Mouse (Mus musculus): ENCODE measurements around the gene Arl5b. TPM values are rescaled to one million over a fixed set of nuclear protein-coding genes. Genes with fewer than 3 reads are reported as not detected.

Arl5b gene
- polyA plus RNA-seq, 1 experiment = 10.9 TPM

DNA sequence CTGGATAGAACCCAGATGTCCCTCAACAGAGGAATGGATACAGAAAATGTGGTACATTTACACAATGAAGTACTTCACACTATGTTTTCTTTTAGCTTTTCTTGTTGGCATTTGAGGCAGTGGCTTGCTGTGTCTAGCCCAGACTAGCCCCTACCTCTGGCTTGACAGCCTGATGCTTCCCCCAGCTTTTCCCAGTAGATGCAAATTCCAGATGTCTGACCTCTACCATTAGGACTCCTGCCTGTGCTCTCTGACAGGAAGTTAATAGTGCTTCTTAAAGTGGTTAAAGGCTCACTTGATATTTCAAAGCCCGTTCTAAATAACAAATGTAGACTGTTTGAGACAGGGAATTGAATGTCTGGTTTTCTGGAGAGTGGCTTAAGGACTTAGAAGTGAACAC is 14.6 kb downstream of the Arl5b start:
- 83% methylated on average over 1 of the region's 1 CpGs for WGBS
- Histone ChIP-seq H3K27ac (ENCODE audit: control insufficient read depth, insufficient read depth, low read length) (no peak overlapping the region), H3K27me3 (ENCODE audit: control insufficient read depth, insufficient read depth, low read length) (no peaks in the 10 kb centered on the region), H3K4me3 (ENCODE audit: control insufficient read depth, insufficient read depth, low read length) (no peak overlapping the region), H3K4me1 (replicated peaks; ENCODE audit: control insufficient read depth, insufficient read depth, low read length) (no peaks in the 10 kb centered on the region), H3K36me3 (ENCODE audit: control insufficient read depth, insufficient read depth, low read length) (peaks cover 8% of the 10 kb centered on the region)
- DNase-seq = no peak
- TF ChIP-seq CTCF (IDR thresholded peaks at IDR 0.05; ENCODE audit: borderline replicate concordance, control insufficient read depth, extremely low read depth, insufficient read depth, low read length, poor library complexity) = no peak
- no peak for TF ChIP-seq POLR2A (IDR thresholded peaks at IDR 0.05; ENCODE audit: control insufficient read depth, extremely low read depth, insufficient read depth, low read length, poor library complexity)

DNA sequence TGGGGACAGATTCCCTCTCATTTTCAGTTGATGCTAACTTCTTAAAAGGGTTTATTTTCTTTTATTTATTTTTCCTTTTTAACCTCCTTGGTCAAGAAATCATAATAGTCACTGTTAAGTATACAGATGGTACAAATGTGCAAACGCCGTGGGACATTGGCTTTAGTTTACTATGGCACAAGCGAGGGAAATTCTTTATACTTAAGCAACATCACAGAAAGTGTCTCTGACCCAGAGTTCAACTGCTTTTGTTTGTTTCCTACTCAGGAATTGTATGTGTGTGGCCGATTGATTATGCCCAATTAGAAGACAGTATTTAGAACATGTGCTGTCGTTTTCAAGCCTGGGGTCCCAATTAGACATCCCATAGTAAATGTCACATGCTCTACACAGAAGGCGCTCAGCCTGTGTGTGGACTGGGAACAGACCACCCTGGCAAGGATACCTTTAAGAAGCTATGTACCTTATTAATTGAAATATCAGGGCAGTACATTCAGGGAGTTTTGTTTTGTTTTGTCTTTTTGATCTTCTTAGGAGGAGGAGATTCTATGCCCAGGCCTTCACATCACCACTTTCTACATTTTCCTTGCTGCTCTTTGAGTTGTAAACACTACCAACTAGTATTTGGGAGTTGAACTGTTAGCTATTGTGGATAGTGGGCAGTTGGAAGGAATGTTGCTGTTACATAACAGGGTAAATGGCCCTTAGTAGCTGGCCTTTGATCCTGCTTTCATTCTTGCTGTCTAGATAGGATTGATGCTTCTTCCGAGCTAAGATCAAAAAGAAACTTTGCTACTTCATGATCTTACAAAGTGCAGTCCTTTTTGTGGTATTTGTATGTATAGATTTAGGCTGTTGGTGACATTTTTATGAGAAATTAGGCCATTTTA is 15.4 kb downstream of the Arl5b start:
- no peak overlapping the region for H3K4me3 ChIP-seq (ENCODE audit: control insufficient read depth, insufficient read depth, low read length)
- peaks cover 13% of the 10 kb centered on the region for H3K36me3 ChIP-seq (ENCODE audit: control insufficient read depth, insufficient read depth, low read length)
- no peaks in the 10 kb centered on the region for H3K27me3 ChIP-seq (ENCODE audit: control insufficient read depth, insufficient read depth, low read length)
- no peak overlapping the region for H3K27ac ChIP-seq (ENCODE audit: control insufficient read depth, insufficient read depth, low read length)
- DNase-seq = no peak
- no peaks in the 10 kb centered on the region for H3K4me1 ChIP-seq (replicated peaks; ENCODE audit: control insufficient read depth, insufficient read depth, low read length)
- 88% methylated on average over 7 of the region's 7 CpGs for WGBS
- TF ChIP-seq POLR2A (IDR thresholded peaks at IDR 0.05; ENCODE audit: control insufficient read depth, extremely low read depth, insufficient read depth, low read length, poor library complexity) (no peak), CTCF (IDR thresholded peaks at IDR 0.05; ENCODE audit: borderline replicate concordance, control insufficient read depth, extremely low read depth, insufficient read depth, low read length, poor library complexity) (no peak)

DNA sequence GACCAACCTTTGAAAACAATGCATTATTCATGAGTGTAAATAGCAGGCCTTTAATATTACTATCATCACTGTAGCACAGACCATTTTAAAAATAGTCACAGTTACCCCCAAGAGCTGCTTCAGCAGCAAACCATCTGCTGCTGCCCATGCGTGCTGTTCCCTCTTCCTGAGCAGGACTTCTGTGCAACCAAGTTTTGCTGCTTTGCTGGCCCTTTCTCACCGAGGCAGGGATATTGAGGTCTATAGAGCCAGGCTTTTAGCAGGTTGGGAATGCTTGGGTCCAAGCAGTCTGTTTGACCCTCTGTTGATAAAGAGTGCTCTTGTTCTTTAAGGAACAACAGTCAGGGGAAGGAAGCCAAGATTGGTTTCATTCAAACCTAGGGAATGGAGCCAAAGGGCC is 16.3 kb downstream of the Arl5b start:
- Histone ChIP-seq H3K4me3 (ENCODE audit: control insufficient read depth, insufficient read depth, low read length) (no peak overlapping the region), H3K36me3 (ENCODE audit: control insufficient read depth, insufficient read depth, low read length) (peaks cover 20% of the 10 kb centered on the region), H3K27ac (ENCODE audit: control insufficient read depth, insufficient read depth, low read length) (no peak overlapping the region), H3K4me1 (replicated peaks; ENCODE audit: control insufficient read depth, insufficient read depth, low read length) (no peaks in the 10 kb centered on the region), H3K27me3 (ENCODE audit: control insufficient read depth, insufficient read depth, low read length) (no peaks in the 10 kb centered on the region)
- WGBS = 96% methylated on average over 2 of the region's 2 CpGs
- DNase-seq = no peak
- TF ChIP-seq CTCF (IDR thresholded peaks at IDR 0.05; ENCODE audit: borderline replicate concordance, control insufficient read depth, extremely low read depth, insufficient read depth, low read length, poor library complexity) (no peak), POLR2A (IDR thresholded peaks at IDR 0.05; ENCODE audit: control insufficient read depth, extremely low read depth, insufficient read depth, low read length, poor library complexity) (no peak)

DNA sequence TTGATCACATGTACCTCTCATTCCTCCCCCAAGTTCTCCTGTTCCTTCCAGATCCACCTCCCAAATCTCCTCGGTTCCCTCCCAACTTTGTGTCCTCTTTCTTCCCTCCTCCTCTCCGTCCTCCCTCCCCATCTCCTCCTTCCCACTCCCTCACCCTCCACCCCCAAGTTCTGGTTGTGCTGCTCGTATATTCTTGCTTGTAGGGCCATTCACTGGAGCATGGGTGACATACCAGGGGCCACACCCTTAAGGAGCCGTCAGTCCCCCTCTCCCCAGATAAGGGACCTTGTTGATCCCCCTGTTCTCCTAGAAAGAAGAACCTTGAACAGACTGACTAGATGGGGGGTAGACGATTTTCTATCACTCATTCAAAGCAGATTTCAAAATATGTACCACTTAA is 17.9 kb downstream of the Arl5b start:
- H3K27ac ChIP-seq (ENCODE audit: control insufficient read depth, insufficient read depth, low read length) = no peak overlapping the region
- no peaks in the 10 kb centered on the region for H3K27me3 ChIP-seq (ENCODE audit: control insufficient read depth, insufficient read depth, low read length)
- peaks cover 27% of the 10 kb centered on the region for H3K36me3 ChIP-seq (ENCODE audit: control insufficient read depth, insufficient read depth, low read length)
- DNase-seq = no peak
- TF ChIP-seq CTCF (IDR thresholded peaks at IDR 0.05; ENCODE audit: borderline replicate concordance, control insufficient read depth, extremely low read depth, insufficient read depth, low read length, poor library complexity) (no peak), POLR2A (IDR thresholded peaks at IDR 0.05; ENCODE audit: control insufficient read depth, extremely low read depth, insufficient read depth, low read length, poor library complexity) (no peak)
- H3K4me3 ChIP-seq (ENCODE audit: control insufficient read depth, insufficient read depth, low read length) = no peak overlapping the region
- WGBS = 94% methylated on average over 5 of the region's 5 CpGs
- no peaks in the 10 kb centered on the region for H3K4me1 ChIP-seq (replicated peaks; ENCODE audit: control insufficient read depth, insufficient read depth, low read length)

DNA sequence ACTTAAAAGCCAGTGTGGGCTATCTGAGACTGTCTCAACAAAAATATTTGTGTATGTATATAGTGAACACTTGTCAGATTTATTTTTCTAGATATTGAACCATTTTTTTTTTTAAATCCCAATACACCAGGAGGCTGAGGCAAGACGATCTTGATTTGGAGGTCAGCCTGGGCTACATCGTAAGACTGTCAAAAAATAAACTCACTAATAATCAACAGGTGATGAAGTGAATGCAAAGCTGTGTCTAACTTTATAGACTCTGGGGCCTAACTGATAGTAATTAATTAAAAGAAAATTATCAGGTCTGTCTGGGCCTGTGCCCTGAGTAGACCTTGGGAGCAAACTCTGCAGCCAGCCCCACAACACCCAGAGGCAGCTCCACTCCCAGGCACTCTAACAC is 34.5 kb downstream of the Arl5b start:
- TF ChIP-seq POLR2A (IDR thresholded peaks at IDR 0.05; ENCODE audit: control insufficient read depth, extremely low read depth, insufficient read depth, low read length, poor library complexity) (no peak), CTCF (IDR thresholded peaks at IDR 0.05; ENCODE audit: borderline replicate concordance, control insufficient read depth, extremely low read depth, insufficient read depth, low read length, poor library complexity) (no peak)
- H3K4me1 ChIP-seq (replicated peaks; ENCODE audit: control insufficient read depth, insufficient read depth, low read length) = no peaks in the 10 kb centered on the region
- H3K36me3 ChIP-seq (ENCODE audit: control insufficient read depth, insufficient read depth, low read length) = peaks cover 12% of the 10 kb centered on the region
- DNase-seq = no peak
- WGBS = 99% methylated on average over 2 of the region's 2 CpGs
- H3K27ac ChIP-seq (ENCODE audit: control insufficient read depth, insufficient read depth, low read length) = no peak overlapping the region
- no peaks in the 10 kb centered on the region for H3K27me3 ChIP-seq (ENCODE audit: control insufficient read depth, insufficient read depth, low read length)
- no peak overlapping the region for H3K4me3 ChIP-seq (ENCODE audit: control insufficient read depth, insufficient read depth, low read length)

DNA sequence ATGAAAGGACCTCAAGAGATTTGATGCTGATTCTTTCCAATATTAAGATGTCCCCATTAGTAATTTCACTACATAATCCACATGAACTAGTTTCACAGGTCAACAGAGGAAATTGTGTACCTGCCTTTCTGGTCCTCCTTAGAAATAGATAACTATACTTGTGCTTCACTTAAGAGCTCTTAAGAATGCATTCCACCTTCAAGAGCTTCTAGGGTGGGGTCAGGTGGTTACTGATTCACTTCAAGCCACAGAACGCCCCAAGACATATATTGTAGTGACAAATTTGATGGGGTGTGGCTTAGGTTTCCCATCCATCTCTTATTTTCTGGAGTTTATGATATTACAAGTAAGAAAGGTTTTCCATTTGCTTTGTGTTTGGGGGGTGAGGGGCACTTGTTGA is 38.1 kb downstream of the Arl5b start:
- DNase-seq = no peak
- Histone ChIP-seq H3K4me1 (replicated peaks; ENCODE audit: control insufficient read depth, insufficient read depth, low read length) (no peaks in the 10 kb centered on the region), H3K36me3 (ENCODE audit: control insufficient read depth, insufficient read depth, low read length) (no peaks in the 10 kb centered on the region), H3K27me3 (ENCODE audit: control insufficient read depth, insufficient read depth, low read length) (no peaks in the 10 kb centered on the region), H3K4me3 (ENCODE audit: control insufficient read depth, insufficient read depth, low read length) (no peak overlapping the region), H3K27ac (ENCODE audit: control insufficient read depth, insufficient read depth, low read length) (no peak overlapping the region)
- TF ChIP-seq POLR2A (IDR thresholded peaks at IDR 0.05; ENCODE audit: control insufficient read depth, extremely low read depth, insufficient read depth, low read length, poor library complexity) = no peak
- no peak for TF ChIP-seq CTCF (IDR thresholded peaks at IDR 0.05; ENCODE audit: borderline replicate concordance, control insufficient read depth, extremely low read depth, insufficient read depth, low read length, poor library complexity)
- WGBS = 91% methylated on average over 1 of the region's 1 CpGs

Data from thymus, adult 2 months (tissue).